Mouse (Mus musculus): Measurements from ENCODE around the gene Sult6b2.

The Sult6b2 gene

DNA sequence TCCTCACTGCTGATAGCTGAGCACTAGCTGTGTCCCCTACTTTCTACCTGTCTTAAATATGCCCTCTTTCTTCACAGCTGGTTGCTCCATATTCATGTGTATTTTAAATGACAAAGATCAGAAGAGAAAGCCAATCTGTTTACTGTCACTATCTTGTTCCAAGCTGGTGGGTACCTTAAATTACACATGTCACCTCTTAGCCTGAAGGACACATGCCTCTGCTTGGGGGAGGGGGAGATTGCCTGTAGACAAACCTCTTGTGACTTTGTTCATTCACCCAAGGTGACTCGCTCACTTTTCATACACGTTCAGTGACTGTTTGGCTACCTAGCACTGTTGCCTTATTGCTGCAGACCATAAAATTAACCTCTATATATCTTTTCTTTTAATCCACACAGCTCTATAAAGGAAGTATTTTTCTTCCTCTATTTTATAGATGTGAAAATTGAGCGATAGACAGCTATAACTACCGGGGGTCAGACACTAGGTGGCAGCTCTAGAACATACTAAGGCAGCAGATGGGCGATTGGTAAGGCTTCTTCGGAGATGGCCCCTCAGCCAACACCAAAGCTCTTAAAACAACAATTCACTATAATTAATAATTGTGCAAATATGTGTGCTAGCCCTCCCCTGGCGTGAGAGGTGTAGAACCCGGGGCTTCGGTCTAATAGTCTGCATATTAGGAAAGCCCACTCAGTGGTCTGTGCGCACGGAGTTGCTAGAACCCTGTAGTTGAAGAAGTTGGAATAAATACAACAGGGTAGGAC is 25.1 kb downstream of the Sult6b2 start:
- no peak for DNase-seq (ENCODE audit: low spot score in 2 of 2)

DNA sequence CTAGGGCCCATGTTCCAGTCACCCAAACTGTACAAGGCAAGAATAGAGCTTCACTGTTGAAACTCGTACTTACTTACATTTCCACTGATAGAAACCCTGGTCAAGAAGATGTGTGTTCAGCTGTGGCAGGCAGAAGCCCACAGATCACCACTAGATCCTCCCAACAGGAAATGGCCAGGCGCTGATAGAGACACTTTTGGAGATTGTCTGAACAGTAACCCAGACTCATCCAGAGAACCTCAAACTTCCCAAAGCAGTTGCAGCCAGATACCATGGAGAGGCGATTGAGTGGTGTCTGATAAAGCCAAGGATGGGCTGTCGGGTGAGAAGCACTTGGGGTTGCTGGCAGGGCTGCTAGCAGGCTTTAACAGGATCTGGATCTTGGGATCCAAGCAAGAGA is 27.4 kb downstream of the Sult6b2 start:
- no peak for DNase-seq (ENCODE audit: low spot score in 2 of 2)

DNA sequence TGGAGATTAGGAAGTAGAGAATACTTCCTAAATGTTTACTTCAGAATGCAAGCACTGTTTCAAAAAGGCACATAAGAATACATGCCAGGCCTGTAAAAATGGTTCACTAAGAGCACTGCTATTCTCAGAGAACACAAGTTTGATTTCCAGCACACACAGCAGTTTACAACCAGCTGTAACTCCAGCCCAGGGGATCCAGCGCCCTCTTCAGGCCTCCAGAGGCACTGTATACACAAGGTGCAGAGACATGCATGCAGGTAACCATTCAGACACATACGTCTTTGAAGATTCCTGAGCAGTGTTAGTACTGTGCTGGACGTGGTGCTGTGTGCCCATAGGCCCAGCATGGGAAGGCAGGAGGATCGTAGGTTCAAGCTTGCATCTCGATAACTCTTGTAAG is 30.7 kb downstream of the Sult6b2 start:
- DNase-seq (ENCODE audit: low spot score in 2 of 2), result no peak

DNA sequence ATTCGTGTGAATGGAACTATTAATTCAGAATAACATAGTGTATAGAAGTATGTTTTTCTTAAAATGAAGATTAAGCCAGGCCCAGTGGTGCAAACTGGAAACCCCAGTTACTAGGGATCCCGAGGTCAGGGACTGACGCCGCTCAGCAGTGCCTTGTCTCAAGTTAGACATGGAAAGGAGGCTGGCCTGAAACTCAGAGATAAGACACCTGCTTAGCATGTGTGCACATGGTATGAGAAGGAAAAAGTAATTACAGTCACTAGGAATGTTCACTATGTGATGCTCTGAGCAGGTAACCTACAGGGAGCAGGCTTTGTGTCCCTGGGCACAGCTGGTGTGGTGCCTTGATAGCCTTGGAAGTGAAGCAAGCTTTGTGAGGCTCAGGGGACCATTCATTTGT is 32.7 kb downstream of the Sult6b2 start:
- DNase-seq (ENCODE audit: low spot score in 2 of 2), result no peak

DNA sequence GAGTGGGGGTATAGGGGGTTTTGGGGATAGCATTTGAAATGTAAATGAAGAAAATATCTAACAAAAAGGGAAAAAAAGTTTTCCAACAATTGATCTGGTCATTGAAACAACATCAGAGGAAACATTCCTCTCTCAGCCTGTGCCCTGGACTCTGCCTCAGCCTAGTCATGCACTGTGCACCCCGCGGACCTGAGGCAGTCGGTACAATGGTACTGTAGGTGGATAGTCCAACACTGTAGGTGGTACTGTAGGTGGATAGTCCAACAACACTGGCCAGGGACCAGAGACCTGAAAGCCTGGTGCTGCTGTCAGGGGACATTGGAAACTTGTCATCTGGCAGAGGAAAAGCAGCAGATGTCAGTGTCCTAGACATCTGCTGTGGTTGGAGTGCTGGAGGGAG is 34.4 kb downstream of the Sult6b2 start:
- no peak for DNase-seq (ENCODE audit: low spot score in 2 of 2)

DNA sequence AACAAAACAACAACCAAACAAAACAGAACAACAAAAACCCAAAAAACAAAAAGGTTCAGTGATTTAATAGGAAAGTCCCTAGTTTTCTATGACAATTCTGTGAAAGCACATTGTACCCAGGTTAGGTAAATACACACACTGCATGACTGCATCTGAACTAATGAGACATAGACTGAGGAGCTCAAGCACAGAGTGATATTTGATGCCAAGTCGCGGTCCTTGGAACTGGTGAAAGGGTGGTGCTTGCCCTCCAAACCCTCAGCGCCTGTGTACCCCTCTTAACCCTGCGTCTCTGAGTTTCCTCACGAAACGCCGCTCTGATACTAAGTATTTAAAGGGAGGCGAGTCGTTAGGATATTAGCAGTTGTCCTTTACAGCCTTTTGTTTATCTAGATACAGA is 37.0 kb downstream of the Sult6b2 start:
- DNase-seq (ENCODE audit: low spot score in 2 of 2), result no peak

DNA sequence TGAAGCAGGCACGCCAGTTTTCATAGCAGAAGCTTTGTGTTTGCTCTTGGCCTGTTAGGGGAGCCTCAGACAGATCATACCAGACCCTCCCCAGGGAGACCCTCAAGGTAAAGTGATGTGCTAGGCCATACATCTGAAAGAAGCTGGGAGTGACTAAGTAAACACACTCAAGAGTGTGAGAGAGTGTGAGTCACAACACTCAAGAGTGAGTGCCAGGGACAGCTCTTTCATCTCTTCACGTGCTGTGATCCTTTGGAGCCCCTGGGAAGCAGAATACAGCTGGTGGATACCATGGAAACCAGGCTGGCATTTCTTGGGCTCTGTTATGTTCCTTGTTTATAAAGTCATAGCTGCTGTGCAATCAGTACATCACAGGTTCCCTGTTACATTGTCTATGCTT is 39.4 kb downstream of the Sult6b2 start:
- no peak for DNase-seq (ENCODE audit: low spot score in 2 of 2)

DNA sequence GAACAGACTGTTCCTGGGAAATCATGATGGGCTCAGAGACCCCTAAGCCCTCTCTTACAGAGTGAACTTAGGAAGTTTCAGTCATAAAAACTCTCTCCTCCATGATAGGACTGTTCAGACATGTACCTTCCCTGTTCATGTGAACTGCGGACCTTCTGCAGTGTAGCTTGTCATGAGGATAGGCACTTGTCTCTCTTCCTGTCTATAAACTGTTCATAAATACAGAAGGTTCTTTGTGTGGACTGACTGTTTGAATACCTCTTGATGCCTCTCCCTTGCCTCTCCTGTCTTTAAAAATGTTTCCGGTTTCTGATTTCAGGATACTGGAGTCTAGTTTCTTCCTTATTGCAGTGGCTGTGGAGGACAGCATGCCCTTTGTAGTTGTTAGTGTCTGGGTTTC is 44.7 kb downstream of the Sult6b2 start:
- DNase-seq (ENCODE audit: low spot score in 2 of 2), result no peak

DNA sequence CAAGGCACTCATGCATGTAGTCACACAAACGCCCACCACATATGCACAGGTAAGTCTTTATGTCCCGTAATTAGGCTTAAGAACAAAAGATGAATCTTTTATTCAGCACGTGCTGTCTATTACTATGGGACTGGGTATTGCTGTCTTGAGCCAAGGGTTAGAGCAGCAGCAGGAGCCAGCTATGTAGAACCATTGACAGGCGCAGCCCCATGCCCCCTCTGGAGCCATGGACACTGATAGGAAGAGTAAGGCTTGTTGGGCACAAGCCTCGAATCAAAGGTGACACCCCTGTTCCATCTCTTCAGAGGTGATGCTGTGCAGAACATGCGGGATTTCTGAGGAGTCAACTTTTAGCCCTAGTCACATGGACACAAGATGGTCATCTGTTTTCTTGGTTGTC is 45.7 kb downstream of the Sult6b2 start:
- DNase-seq (ENCODE audit: low spot score in 2 of 2), result no peak

DNA sequence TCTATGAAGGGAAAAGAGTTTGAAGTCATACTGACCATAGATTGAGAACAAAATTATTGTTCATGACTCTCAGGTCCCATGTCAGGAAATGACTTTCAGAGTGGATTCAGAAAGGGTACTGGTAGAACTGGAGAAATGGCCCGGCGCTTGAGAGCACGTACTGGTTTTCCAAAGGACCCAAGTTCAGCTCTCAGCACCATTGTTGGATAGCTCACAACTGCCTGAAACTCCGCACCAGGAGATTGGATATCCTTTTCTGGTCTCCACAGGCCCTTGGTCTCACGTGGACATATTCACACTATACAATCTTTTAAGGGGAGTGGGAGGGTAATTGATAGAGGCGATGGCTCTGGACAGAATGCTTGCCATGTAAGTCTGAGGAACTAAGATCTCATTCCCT is 46.3 kb downstream of the Sult6b2 start:
- no peak for DNase-seq (ENCODE audit: low spot score in 2 of 2)

DNA sequence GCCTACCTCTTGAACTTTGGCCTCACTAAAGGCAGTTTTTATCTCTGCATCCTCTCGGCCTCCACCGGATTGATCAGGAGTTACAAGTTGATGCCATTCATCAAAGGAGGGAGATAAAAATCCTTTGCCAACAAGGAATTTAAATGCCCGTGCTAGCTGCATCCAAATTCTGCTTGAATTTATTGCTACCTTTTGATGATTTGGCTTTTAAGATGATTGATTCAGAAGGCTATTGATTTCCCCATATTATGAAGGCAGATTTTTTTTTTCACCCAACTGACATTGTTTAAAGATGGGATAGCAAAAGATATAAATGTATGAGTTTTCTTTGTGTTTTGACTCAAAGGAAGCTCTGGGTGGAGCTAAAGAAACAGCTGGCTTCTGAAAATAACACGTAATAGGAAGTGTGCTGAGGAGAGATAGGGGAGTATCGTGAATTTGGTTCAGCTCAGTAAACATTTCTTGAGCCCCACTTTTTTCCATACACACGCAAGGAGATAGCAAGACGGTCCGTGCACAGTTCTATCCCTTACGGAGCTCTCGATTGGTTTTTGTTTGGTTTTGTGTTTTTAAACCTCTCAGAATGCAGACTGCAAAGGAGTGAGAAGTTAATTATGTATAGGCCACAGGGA is 46.9 kb downstream of the Sult6b2 start:
- no peak for DNase-seq (ENCODE audit: low spot score in 2 of 2)

DNA sequence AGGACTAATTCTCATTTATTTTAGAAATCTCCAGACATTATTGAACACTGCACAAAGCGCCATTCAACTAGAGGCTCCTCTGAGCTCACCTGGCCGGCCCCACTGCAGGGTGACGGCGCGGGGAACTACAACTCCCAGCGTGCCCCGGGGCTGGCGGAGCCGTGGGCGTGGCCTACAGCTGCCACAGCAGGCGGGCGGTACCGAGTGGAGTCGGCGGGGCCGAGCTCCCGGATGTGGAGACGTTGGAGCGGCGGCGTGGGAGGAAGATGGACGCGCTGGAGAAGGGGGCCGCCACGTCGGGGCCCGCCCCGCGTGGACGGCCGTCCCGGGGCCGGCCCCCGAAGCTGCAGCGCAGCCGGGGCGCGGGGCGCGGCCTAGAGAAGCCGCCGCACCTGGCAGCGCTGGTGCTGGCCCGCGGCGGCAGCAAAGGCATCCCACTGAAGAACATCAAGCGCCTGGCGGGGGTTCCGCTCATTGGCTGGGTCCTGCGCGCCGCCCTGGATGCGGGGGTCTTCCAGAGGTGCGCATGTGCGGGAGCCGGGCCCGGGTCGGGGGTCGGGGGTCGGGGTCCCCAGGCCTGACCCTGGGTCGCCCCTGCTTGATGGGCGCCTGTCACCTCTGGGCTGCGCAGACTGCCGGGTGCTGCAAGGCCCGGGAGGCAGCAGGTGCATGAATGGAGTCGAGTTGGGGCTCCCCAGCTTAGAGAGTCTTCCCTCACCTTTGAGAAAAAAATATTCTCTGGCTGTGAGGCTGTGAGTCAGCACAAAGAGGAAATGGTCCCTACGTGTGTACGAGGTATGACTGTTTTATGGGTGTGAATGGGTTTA is 47.6 kb downstream of the Sult6b2 start, which contains the start of gene Cmas:
Cmas (plus strand) TSS at position 180 of the 827 bp plus-strand sequence.
- DNase-seq (ENCODE audit: low spot score in 2 of 2), result peak; percentile 83 to 90

DNA sequence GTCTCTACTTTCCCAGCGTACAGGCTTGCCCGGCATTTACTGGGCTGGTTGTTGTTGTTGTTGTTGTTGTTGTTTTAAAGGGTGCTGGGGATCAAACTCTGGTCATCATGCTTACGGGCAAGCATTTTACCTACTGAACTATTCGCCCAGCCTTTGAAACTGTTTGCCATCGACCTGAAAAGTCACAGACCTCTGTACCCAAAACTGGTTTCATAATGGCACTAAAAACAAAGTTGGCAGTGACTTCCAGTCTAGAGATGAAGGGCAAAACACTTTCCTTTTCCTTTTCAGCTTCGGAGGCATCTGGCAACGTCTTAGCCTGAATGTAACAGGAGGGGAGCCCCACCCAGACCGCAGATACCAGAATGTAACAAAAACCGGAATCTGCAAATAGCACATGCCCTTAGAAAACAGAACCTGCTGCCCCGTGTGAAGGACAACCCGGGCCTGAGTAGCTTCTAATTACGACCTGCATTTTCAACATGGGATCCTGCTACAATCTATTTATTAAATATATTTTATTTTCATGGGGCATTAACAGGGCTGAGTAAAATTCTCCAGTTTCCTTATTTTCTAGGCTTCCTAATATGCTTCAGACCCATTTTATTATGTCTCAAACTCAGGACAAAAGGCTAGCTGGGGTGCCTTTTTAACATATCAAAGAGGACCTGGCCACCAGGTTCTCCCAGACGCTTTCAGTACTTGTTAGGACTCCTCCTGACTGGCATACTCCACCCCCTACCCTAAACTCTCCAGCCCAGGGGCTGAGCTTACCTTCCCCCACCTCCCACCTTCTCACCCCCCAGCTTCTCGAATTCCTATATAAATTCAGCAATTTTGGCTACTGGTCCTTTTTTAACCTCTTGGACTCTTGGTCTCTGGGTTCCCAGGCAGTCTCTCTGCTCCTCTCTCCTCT is 51.7 kb downstream of the Sult6b2 start:
- no peak for DNase-seq (ENCODE audit: low spot score in 2 of 2)

DNA sequence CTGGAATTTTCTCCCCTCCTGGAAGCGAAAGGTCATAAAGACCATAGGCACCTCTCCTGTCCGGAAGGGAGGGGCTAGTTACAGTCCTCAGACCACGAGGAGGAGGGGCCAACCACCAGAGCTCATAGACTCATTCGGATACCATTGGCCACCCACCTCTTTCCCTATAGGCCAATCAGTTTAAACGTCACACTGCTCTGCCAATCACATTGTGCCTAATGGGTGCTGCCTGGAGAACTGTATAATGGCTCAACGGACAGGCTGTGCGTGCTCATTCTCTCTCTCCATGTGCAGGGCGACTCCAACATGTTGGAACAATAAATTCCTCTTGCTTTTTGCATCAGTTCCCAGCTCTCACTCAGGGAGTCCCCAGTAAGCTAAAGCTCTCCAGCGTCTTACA is 52.9 kb downstream of the Sult6b2 start:
- DNase-seq (ENCODE audit: low spot score in 2 of 2), result no peak

DNA sequence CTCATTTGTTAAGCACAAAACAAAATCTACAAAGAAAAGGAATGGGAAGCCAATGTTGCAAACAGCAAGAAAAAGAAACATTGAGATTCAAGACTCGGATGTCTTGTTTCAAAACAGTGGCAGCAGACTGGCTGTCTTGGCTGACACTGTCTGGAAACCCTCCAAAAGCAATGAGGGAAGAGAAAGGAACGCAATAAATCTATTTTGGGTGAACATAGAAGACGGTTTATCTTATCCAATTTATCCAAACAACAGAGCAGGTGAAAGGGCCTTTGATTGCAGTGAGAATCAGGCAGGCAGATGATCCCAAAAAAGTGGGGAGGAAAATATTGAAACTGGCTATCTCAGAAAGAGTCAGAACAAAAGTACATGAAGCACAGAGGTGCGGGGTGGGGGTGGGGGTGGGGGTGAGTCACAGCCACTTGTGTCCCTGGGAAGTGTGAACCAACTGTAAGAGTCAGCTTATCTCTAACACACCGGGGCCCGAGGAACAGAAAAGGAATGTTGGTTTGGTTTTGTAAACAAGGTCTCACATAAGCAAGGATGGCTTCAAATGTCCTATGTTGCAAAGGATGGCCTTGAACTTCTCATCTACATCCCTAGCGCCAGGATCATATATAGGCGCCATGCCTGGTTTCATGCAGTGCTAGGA is 56.1 kb downstream of the Sult6b2 start:
- no peak for DNase-seq (ENCODE audit: low spot score in 2 of 2)

DNA sequence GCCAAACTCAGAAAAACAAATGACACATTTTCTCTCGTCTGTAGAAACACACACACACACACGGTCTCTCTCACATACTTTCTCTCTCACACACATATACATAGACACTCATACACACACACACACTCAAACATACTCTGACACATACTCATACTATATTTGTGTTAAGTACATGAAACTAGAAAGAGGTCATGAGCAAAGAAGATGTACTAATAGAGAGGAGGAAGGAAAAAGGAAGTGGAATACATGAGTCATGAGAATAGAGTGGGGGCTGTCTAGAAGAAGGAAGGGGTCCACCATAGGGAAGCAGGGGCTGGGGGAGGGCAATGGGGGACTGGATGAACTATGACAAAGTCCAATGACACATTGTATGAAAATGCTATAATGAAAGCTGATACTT is 57.1 kb downstream of the Sult6b2 start:
- no peak for DNase-seq (ENCODE audit: low spot score in 2 of 2)

DNA sequence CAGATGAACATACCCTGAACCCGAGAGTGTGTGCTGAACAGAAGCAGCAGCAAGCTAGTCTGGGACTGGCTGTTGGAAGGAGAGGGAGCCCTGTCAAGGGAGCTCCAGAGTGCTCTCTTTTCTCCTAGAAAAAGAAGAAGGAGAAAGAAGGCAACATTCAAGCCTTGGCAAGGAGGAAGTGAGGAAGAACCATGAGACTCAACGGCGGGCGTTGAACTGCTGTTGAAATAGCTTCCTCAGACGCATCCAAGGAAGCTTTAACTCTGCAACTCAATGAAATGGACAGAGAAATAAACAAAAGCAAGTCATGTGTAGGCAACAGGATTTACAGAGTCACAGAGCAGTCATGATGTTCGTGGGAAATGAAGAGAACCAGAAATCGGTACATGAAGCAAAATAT is 57.5 kb downstream of the Sult6b2 start:
- no peak for DNase-seq (ENCODE audit: low spot score in 2 of 2)

DNA sequence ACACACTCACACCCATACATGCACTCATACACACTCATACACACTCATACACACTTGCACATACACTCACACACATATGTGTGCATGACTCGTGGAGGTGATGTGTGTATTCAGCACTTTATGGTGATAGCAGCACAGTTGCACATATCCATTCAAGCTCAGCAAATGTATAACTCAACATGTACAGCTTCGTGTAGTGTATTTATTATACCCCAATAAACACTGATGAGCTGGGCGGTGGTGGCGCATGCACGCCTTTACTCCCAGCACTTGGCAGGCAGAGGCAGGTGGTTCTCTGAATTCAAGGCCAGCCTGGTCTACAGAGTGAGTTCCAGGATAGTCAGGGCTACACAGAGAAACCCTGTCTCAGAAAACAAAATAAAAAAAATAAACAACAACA is 58.8 kb downstream of the Sult6b2 start:
- DNase-seq (ENCODE audit: low spot score in 2 of 2), result no peak

DNA sequence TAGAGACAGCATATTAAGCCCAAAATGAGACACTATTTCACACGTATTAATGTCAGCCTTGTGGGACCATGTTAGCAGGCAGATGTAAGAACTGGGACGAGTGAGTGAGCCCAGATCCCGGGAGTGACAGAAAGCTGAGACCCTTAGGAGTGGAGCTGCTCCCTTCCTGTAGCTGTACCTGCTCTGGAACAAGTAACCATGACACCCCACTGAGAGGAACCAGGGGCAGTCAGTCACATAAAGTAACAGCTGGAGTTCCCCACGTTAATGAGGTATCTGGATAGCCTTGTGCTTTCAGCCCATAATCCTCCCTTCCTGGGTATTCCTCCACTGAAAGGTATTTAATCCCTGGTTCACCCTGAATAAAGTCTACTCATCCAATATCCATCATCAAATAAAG is 61.1 kb downstream of the Sult6b2 start:
- DNase-seq (ENCODE audit: low spot score in 2 of 2), result no peak

DNA sequence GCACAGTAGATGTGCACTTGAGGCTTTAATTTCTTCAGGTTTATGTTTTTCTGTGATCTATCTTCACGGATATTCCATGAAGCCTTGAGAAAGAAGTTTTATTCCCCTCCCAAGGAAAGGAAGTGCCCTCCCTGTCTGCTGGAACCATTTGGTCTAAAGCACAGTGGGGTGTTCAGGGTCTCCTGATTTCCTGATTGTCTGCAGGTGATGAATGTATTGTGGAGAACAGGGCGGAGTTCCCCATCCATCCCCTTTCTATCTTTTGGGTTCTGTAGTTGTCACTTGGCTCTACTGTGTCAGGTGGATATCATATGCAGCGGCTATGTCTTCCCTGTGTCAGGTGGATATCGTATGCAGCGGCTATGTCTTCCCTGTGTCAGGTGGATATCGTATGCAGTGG is 62.5 kb downstream of the Sult6b2 start:
- no peak for DNase-seq (ENCODE audit: low spot score in 2 of 2)

DNA sequence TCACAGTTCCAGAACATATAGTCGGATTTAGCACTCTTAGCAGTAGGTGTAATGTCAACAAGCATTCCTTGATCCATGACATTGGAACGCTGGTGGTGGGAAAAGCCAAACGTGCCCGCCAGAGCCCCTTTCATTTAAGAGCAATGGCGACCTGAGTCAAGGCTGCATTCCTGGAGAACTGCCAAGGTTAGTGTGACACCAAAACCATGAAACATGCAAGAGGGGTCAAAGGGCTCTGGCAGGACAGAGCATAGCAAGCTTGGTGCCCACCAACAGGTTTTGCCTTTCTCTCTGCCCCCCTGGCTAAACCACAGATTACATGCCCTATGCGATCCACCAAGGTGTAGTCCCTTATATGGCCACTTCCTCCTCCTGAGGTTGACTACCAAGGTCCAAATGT is 65.7 kb downstream of the Sult6b2 start:
- no peak for DNase-seq (ENCODE audit: low spot score in 2 of 2)
